Mouse (Mus musculus) liver, adult 2 months (tissue): ENCODE data around the gene Dhh. TPM values are rescaled to one million over a fixed set of nuclear protein-coding genes. Genes with fewer than 3 reads are reported as not detected.

Experiments used
- DNase-seq: peaks from one replicate; pipeline ENCODE4 v3.0.0-alpha.2; 2011; ENCODE audit warnings: low read depth, low spot score; ENCODE audit errors: extremely low read depth
- H3K27ac ChIP-seq: fragments of 200-500 bp; replicated peaks from 2 replicates; pipeline ENCODE4 v1.5.1; 2012; ENCODE audit warnings: low read depth, mild to moderate bottlenecking, control low read depth, inconsistent platforms, low read length; ENCODE audit not compliant: insufficient read depth
- H3K27me3 ChIP-seq: fragments of 200-500 bp; 2 replicates; pipeline ENCODE4 v1.6.1; 2012; ENCODE audit warnings: mild to moderate bottlenecking, moderate library complexity, low read length, inconsistent platforms; ENCODE audit not compliant: control insufficient read depth, insufficient read depth
- H3K36me3 ChIP-seq: fragments of 200-500 bp; 2 replicates; pipeline ENCODE4 v1.6.1; 2012; ENCODE audit warnings: low read length, inconsistent platforms; ENCODE audit not compliant: control insufficient read depth, insufficient read depth
- H3K4me1 ChIP-seq: fragments of 200-500 bp; 2 replicates; pipeline ENCODE4 v1.6.1; 2011; ENCODE audit warnings: low read length; ENCODE audit not compliant: control insufficient read depth, insufficient read depth
- H3K4me3 ChIP-seq: fragments of 200-500 bp; 2 replicates; pipeline ENCODE4 v1.5.1; 2011; ENCODE audit warnings: low read depth, mild to moderate bottlenecking, control low read depth, low read length, moderate library complexity; ENCODE audit not compliant: insufficient read depth
- H3K79me2 ChIP-seq: fragments of 200-500 bp; 2 replicates; pipeline ENCODE4 v1.6.1; 2012; ENCODE audit warnings: inconsistent platforms, mild to moderate bottlenecking, low read length, moderate library complexity; ENCODE audit not compliant: control insufficient read depth, insufficient read depth
- H3K9ac ChIP-seq: fragments of 200-500 bp; 2 replicates; pipeline ENCODE4 v1.6.1; 2012; ENCODE audit warnings: low read depth, mild to moderate bottlenecking, control low read depth, inconsistent platforms, low read length
- CTCF ChIP-seq: fragments of 200-500 bp; IDR thresholded peaks from 2 replicates; pipeline ENCODE4 v1.5.1; 2011; ENCODE audit warnings: low read depth, low read length, control low read depth
- POLR2A ChIP-seq: fragments of 200-500 bp; IDR thresholded peaks from 2 replicates; pipeline ENCODE4 v1.6.1; 2011; ENCODE audit warnings: low read length, control low read depth; ENCODE audit not compliant: insufficient read depth; ENCODE audit errors: extremely low read depth
- WGBS: fragments of 180-500 bp; shearing (Covaris S2); methylation state at CpG from one replicate; pipeline ENCODE4 v1.1.7; 2018; 5-methylcytosine and 5-hydroxymethylcytosine counted together
- polyA plus RNA-seq: library from polyadenylated mRNA; depleted of rRNA; stranded (reverse); fragments of >200 nt; gene quantifications from 2 replicates; pipeline ENCODE4 v1.2.3, GENCODE M21; 2012
- total RNA-seq: library from RNA; depleted of rRNA; stranded (reverse); fragments of >200 nt; gene quantifications from 2 replicates; pipeline ENCODE4 v1.2.3, GENCODE M21; 2014

Dhh gene
- total and polyA plus RNA-seq, 2 experiments = under 0.01 to 0.18 TPM

DNA sequence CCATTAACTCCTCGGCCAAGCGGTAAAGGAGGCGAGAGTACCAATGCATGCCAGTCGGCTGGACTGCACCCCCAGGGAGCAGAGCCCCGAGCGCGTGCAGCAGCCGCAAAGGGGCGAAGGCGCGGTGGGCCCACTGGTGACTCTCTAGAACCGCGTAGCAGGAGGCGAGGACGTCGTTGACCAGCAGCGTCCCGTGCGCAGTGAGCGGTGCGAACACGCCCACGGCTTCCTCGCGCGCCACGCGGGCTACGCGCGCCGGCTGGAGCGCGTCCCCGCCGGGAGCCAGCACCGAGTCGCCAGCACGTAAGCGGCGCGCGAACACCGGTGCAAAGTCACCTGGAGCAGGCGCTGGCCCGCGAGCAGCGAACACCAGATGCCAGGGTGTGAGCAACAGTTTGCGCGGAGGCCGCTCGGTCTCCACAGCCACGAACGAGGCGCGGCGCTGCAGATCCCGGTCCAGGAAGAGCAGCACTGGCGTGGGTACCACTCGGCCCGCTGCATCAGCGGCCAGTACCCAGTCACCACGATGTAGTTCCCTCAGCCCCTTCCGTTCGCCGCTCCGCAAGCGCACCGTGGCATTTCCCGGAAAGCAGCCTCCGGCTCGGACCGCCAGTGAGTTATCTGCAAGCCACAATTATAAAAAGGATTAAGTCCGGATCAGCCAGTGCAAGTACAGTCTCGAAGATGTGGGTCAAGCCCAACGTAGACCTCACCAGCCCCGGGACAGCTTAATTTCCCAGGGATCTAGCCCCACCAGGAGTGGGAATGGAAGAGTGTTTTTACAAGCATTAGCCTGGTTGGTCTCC, 4.2 kb downstream of the Dhh start, which contains the start of gene Rhebl1:
Gene Rhebl1, minus strand, starts transcription at position 601 of the 806 bp plus-strand sequence.
- peak within 1 kb of the TSS; percentile 53 for H3K4me3 ChIP-seq
- under 1% methylated on average over 77 of the region's 77 CpGs for WGBS
- 0 out of 2 replicates have a peak, but pooled peaks cover 1% of the 10 kb centered on the region for H3K4me1 ChIP-seq
- H3K9ac ChIP-seq = peak within 1 kb of the TSS; percentile 20
- no peaks in the 10 kb centered on the region for H3K79me2 ChIP-seq
- no peak within 1 kb of the TSS for H3K27ac ChIP-seq
- DNase-seq = no peak
- TF ChIP-seq CTCF (no peak), POLR2A (no peak)
- H3K27me3 ChIP-seq = peaks cover 22% of the 10 kb centered on the region
- no peaks in the 10 kb centered on the region for H3K36me3 ChIP-seq

DNA sequence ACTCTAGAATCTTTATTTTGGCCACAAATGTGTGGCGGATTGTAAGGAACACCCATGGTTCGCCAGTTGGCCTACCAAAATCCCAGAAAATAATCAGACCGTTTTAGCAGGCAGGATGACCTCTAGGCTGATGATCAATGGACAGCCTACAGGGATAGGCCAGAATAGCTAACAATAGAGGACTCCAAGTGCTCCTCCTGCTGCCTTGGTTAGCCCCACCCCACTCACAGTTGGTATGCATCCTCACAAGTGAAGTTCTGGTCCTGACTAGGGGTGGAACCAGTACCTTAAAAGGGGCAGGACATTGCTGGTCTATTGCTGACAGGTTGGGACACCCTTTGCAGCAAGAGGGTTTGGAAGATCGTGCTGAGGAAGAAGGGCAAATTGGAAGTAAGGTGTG, 5.3 kb downstream of the Dhh start:
- H3K27me3 ChIP-seq = peaks cover 22% of the 10 kb centered on the region
- H3K4me3 ChIP-seq = no peak overlapping the region

DNA sequence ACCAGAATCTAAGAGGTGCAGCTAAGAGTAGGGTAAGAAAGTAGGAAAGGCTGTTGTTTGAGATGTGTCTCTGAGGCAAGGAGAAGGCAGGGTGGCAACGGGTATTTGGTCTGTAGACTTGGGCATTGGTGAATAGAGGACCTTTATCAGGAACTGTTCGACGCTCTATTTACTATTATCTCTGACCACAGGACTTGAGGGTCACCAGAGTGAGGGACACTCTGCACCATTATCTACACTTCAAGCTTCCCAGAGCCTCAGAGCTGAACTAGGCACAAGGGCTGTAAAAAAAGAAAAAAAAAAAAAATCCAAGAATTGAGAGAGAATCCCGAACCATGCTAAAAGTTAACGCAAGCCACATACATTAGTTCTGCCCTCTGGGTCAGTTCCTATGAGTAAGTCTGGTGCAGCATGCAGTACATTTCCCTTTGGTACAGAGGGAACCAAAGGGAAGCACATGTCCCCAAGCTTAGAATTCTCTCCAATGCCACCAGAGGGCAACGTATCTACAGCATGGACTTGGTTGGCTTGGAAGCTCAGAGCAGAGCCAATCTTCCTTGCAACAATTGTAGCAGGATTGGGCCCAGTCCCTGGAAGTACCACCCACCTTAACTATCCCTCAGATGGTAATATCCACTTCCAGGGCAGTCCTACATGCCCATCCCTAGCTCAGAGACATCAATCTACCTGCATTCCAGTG, 6.3 kb downstream of the Dhh start:
- Histone ChIP-seq H3K27ac (no peak overlapping the region), H3K4me3 (no peak overlapping the region), H3K9ac (no peak overlapping the region), H3K36me3 (no peaks in the 10 kb centered on the region), H3K4me1 (0 out of 2 replicates have a peak, but pooled peaks cover 1% of the 10 kb centered on the region), H3K27me3 (peaks cover 17% of the 10 kb centered on the region), H3K79me2 (no peaks in the 10 kb centered on the region)
- 26% methylated on average over 6 of the region's 6 CpGs for WGBS
- peak; percentile 77 for DNase-seq
- TF ChIP-seq POLR2A (no peak), CTCF (peak; percentile 61; the same call in 1 of the 2 replicates)

More for the DNA sequence above, 5.3 kb downstream of the Dhh start:
- 91% methylated on average over 4 of the region's 4 CpGs for WGBS
- no peak for TF ChIP-seq CTCF
- no peak for TF ChIP-seq POLR2A
- Histone ChIP-seq H3K79me2 (no peaks in the 10 kb centered on the region), H3K36me3 (no peaks in the 10 kb centered on the region), H3K4me1 (0 out of 2 replicates have a peak, but pooled peaks cover 1% of the 10 kb centered on the region), H3K9ac (no peak overlapping the region), H3K27ac (no peak overlapping the region)
- no peak for DNase-seq

DNA sequence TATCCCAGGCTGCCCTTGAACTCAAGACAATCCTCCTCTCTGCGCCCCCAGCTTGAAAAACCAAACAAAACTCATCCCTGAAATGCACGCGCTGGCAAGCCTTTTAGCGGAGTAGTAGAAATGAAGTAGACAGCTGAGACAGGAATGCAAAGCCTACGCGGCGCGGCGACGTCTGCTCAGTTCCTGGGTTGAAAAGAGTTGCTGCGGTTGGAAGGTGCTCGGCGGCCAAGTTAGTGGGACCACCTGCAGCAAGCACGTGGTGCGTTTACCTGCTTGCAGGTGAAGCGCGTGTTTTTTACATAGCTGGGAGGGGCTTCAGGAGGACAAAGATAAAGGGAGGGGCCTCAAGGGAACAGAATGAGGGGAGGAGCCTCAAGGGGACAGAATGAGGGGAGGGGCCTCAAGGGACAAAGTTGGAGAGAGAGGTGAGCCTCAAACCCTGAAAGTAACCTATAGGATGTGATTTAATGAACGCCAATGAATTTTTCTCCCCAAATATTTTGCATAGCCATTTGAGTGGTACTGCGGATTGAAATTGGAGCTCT, 7.1 kb downstream of the Dhh start:
- H3K4me1 ChIP-seq = 0 out of 2 replicates have a peak, but pooled peaks cover 1% of the 10 kb centered on the region
- peaks cover 16% of the 10 kb centered on the region for H3K27me3 ChIP-seq
- DNase-seq = no peak
- WGBS = 41% methylated on average over 19 of the region's 19 CpGs
- no peak overlapping the region for H3K9ac ChIP-seq
- H3K36me3 ChIP-seq = no peaks in the 10 kb centered on the region
- no peak overlapping the region for H3K4me3 ChIP-seq
- TF ChIP-seq CTCF = no peak
- TF ChIP-seq POLR2A = no peak
- no peak overlapping the region for H3K27ac ChIP-seq
- H3K79me2 ChIP-seq = no peaks in the 10 kb centered on the region

DNA sequence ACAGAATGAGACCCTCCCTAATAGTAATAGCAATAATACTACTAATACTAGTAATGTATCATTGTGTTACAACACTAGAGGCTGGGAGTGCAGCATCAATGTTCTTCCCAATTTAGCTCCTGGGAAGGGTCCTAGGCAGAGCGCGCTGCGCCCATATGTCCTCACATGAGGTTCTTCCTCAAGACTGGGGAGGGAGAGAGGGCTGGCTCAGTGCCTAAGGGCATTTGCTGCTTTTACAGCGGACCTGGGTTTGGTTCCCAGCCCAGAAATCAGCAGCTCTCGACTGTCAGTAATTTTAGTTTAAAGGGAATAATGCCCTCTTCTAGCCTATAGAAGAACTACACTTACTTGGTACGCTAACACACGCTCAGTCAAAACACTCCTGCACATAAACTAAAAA, 10.8 kb downstream of the Dhh start:
- no peaks in the 10 kb centered on the region for H3K36me3 ChIP-seq

More for the DNA sequence above, 10.8 kb downstream of the Dhh start:
- H3K4me1 ChIP-seq = no peaks in the 10 kb centered on the region
- no peaks in the 10 kb centered on the region for H3K79me2 ChIP-seq
- WGBS = 89% methylated on average over 7 of the region's 7 CpGs
- TF ChIP-seq CTCF = no peak
- TF ChIP-seq POLR2A = no peak
- no peak overlapping the region for H3K4me3 ChIP-seq
- no peak overlapping the region for H3K9ac ChIP-seq
- H3K27ac ChIP-seq = no peak overlapping the region
- no peak for DNase-seq
- H3K27me3 ChIP-seq = no peaks in the 10 kb centered on the region
